Mouse (Mus musculus): ENCODE measurements around the gene Vac14.

DNA sequence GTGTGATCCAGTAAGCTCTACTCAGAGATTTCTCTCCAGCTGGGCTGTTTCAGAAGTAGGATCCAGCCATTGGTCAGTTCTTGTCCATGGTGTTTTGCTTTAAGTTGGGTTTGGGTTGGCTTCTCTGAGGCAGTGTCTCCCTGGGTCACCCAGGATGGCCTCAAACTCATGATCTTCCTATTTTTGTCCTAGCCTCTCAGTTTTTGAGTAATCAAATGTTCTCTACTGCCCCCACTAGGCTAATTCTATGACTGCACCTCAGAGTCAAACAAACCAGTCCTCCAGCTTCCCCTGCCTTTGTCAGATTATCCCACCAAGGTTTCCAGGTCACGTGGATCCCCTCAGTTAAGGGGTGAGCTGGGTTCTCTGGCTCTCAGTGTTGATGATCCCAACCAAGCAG lies 13.8 kb upstream of the Vac14 start:
- TF ChIP-seq SRF (IDR thresholded peaks at IDR 0.05; ENCODE audit: control insufficient read depth, insufficient read length, low read depth), result no peak
- no peak for TF ChIP-seq POLR2A (IDR thresholded peaks at IDR 0.05; ENCODE audit: insufficient read length, low read depth)
- TF ChIP-seq USF1 (IDR thresholded peaks at IDR 0.05; ENCODE audit: low read depth), result peak; percentile 9
- no peak for TF ChIP-seq MAX (IDR thresholded peaks at IDR 0.05; ENCODE audit: low read depth)
- TF ChIP-seq MYOD1 (IDR thresholded peaks at IDR 0.05; ENCODE audit: control insufficient read depth in 1 of 3, insufficient read length in 2 of 3, low read depth in 2 of 3), result no peak

Data from myocyte (in vitro differentiated cells).